Comparison of ENCODE assay signal across 13 mouse cellular contexts in the genomic region with DNA sequence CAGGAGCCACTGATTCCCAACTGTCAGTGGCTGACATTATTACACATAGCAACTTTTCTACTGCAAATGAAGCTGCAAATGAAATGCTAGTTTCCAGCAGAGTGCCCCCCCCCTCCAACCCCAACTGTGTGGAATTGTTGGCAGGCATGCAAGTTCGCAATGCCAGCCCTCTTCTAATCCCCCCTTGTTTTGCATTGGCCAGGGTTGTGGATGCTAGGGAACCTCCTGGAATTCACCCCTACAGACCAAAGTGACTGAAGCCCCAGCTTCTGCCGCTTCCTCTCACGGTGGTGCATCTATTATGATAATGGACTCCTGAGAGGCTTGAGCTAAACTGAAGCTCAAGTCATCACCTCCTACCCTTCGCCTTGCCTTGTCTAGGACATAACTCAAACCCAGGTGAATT. TPM values are rescaled to one million over a fixed set of nuclear protein-coding genes. Genes with fewer than 3 reads are reported as not detected.
A peak's percentile ranks its signal among the peaks of the same experiment; 100 is the strongest.
DNase-seq lines count a peak whose midpoint lies in the region; ATAC-seq lines count a peak whose summit lies in the region.
"Had no signal": no experiment of that assay in that cellular context is flagged by ENCODE, and none has a peak within 500 bp of the region (broad histone marks: within the 10 kb centered on the region; RNA-seq: fewer than 3 reads in every experiment).

No protein-coding gene starts in this region.

- DNase-seq in layer of hippocampus, postnatal 14 days (ENCODE audit: low spot score in 2 of 2), result peak; percentile 12 to 35
- no peak for DNase-seq in layer of hippocampus, adult 9-10 months (ENCODE audit: low spot score)
- DNase-seq in brain, embryonic 18.5 days (ENCODE audit: low read depth, low spot score), result peak; percentile 34
- no peak for DNase-seq in heart, adult 18-20 months
- DNase-seq: gastrocnemius, postnatal 25 days; right cerebral cortex, postnatal 25 days; thymus, adult 18-20 months had no signal

- H3K27ac ChIP-seq in hindbrain, embryonic 15.5 days (replicated peaks), result no peak overlapping the region
- no peak overlapping the region for H3K27ac ChIP-seq in neural tube, embryonic 14.5 days (ENCODE audit: low read depth, low read length)
- H3K27ac ChIP-seq: embryonic facial prominence, embryonic 12.5 days; layer of hippocampus, adult 2 months; liver, embryonic 15.5 days had no signal

- H3K36me3 ChIP-seq in hindbrain, embryonic 15.5 days, result no peaks in the 10 kb centered on the region
- H3K36me3 ChIP-seq in neural tube, embryonic 14.5 days (ENCODE audit: control insufficient read depth, insufficient read depth, low read length), result no peaks in the 10 kb centered on the region
- H3K36me3 ChIP-seq: embryonic facial prominence, embryonic 12.5 days; liver, embryonic 15.5 days had no signal

- H3K27me3 ChIP-seq in hindbrain, embryonic 15.5 days, result peaks cover 17% of the 10 kb centered on the region
- peaks cover 5% of the 10 kb centered on the region; the same call in 1 of the 2 replicates for H3K27me3 ChIP-seq in neural tube, embryonic 14.5 days (ENCODE audit: control insufficient read depth, insufficient read depth, low read length)

- peaks cover 16% of the 10 kb centered on the region for H3K4me1 ChIP-seq in hindbrain, embryonic 15.5 days (replicated peaks)
- H3K4me1 ChIP-seq in neural tube, embryonic 14.5 days (ENCODE audit: control insufficient read depth, insufficient read depth, low read length), result no peaks in the 10 kb centered on the region
- H3K4me1 ChIP-seq: embryonic facial prominence, embryonic 12.5 days; liver, embryonic 15.5 days had no signal

- ATAC-seq in hindbrain, embryonic 15.5 days (ENCODE audit: low FRiP score, low read depth), result peak; percentile 79; the same call in 1 of the 2 replicates
- peak; percentile 56; the same call in 1 of the 2 replicates for ATAC-seq in neural tube, embryonic 14.5 days (ENCODE audit: low read depth)
- no peak for ATAC-seq in frontal cortex, adult (ENCODE audit: low TSS enrichment)

- H3K4me2 ChIP-seq in hindbrain, embryonic 15.5 days, result no peak overlapping the region
- H3K4me2 ChIP-seq in neural tube, embryonic 14.5 days (ENCODE audit: low read depth, low read length), result no peak overlapping the region
- H3K4me2 ChIP-seq: embryonic facial prominence, embryonic 12.5 days; liver, embryonic 15.5 days had no signal

- H3K4me3 ChIP-seq in hindbrain, embryonic 15.5 days, result no peak overlapping the region
- no peak overlapping the region for H3K4me3 ChIP-seq in neural tube, embryonic 14.5 days (ENCODE audit: low read depth, low read length)
- H3K4me3 ChIP-seq: embryonic facial prominence, embryonic 12.5 days; layer of hippocampus, adult 2 months; liver, embryonic 15.5 days had no signal

- H3K9me3 ChIP-seq in hindbrain, embryonic 15.5 days, result no peaks in the 10 kb centered on the region
- H3K9me3 ChIP-seq in neural tube, embryonic 14.5 days (ENCODE audit: control insufficient read depth, low read length), result no peaks in the 10 kb centered on the region
- H3K9me3 ChIP-seq: embryonic facial prominence, embryonic 12.5 days; liver, embryonic 15.5 days had no signal

- no peak overlapping the region for H3K9ac ChIP-seq in hindbrain, embryonic 15.5 days
- H3K9ac ChIP-seq in neural tube, embryonic 14.5 days (replicated peaks; ENCODE audit: low read depth, low read length), result no peak overlapping the region
- H3K9ac ChIP-seq: embryonic facial prominence, embryonic 12.5 days; liver, embryonic 15.5 days had no signal

- WGBS in hindbrain, embryonic 15.5 days, result 10% methylated on average over 4 of the region's 4 CpGs
- WGBS in neural tube, embryonic 14.5 days, result 13% methylated on average over 4 of the region's 4 CpGs

RNA-seq across cellular contexts. Expression of a gene that starts 42.6 kb away (rescaled TPM):
- total RNA-seq in layer of hippocampus, postnatal 14 days (2021), result 100 to 1,000 TPM; 204 to 221 TPM
- polyA plus RNA-seq in hindbrain, embryonic 15.5 days (2015; fragmentation: Nextera tagmentation; extraction: Ambion mirVana), result 5.3 and 5.7 TPM in 2 replicates
- polyA plus RNA-seq in neural tube, embryonic 14.5 days (2014; fragmentation: Nextera tagmentation; extraction: Ambion mirVana), result 11.6 and 12.4 TPM in 2 replicates
- 1 to 10 TPM in 1 of 2 experiments, under 1 TPM in 1; 0.69 to 1.2 TPM for total RNA-seq in heart, adult 18-20 months (2021)
- polyA plus RNA-seq: liver, embryonic 15.5 days had no signal

Comparison
In these comparisons a context has a peak if more than half of its experiments do, and no peak if none do; other contexts are left out.
1. DNase-seq: peak in layer of hippocampus, postnatal 14 days (2 of 2) and brain, embryonic 18.5 days (single experiment); none in layer of hippocampus, adult 9-10 months (single experiment) and heart, adult 18-20 months (0 of 2).
2. RNA of a gene that starts 42.6 kb away (total RNA-seq): 204 to 221 TPM in layer of hippocampus, postnatal 14 days; 0.69 to 1.2 TPM in heart, adult 18-20 months; every median in the first group is over 10 times any median in the second.